Mouse (Mus musculus): ENCODE results near the gene Gm13691.
"Not testable (repeated sequence)": the region's sequence is repeated elsewhere in the genome, so short reads cannot be mapped to it uniquely, and the experiment has no call there.

DNA sequence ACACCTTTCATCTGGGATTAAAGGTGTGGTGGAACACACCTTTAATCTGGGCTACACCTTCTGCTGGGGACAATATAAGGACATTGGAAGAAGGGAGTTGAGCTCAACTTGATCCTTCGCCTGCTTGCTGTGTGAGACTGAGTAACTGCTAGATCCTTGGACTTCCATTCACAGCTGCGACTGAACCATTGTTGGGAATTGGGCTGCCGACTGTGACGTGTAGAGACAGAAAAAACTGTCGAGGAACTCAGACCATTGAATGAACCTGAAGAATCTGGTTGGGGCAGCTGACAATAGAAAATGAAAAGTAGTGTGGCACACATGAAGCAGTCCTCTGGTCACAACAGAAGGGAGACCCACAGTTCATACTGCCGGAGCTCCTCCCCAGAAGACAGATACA lies 29.1 kb upstream of the Gm13691 start, which contains the start of gene Gm13693:
- not testable (repeated sequence) for TF ChIP-seq POLR2A (IDR thresholded peaks at IDR 0.05; ENCODE audit: low read depth, low read length); CTCF (IDR thresholded peaks at IDR 0.05; ENCODE audit: extremely low read depth, insufficient read length, insufficient replicate concordance, low read depth, low read length)
